Mouse (Mus musculus): ENCODE results near the gene Fbxo11. TPM values are rescaled to one million over a fixed set of nuclear protein-coding genes. Genes with fewer than 3 reads are reported as not detected.

Fbxo11 gene
- polyA plus RNA-seq, 2 experiments: 29.5 to 63.0 TPM

DNA sequence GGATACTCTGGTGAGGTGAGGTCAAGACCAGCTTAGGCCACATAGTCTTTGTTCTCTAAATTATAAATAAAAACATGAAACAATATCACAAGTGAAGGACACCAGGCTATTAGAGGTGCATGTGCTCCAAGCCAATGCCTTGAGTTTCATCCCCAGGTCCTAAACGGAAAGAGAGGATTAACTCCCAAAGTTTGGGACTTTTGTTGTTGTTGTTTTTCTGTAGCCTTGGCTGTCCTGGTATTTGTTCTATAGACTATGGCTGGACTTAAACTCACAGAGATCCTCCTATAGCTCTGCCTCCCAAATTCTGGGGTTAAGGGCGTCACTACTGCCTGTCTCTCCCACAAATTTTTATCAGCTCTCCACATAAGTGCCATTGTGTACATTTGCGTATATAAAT, 32.5 kb upstream of the Fbxo11 start:
- WGBS: 90% methylated on average over 3 of the region's 3 CpGs
- Histone ChIP-seq H3K4me3 (replicated peaks; ENCODE audit: low read length) (no peak overlapping the region), H3K36me3 (ENCODE audit: control insufficient read depth, insufficient read depth, low read length) (no peaks in the 10 kb centered on the region), H3K27ac (replicated peaks; ENCODE audit: low read depth, low read length) (no peak overlapping the region), H3K4me2 (replicated peaks; ENCODE audit: low read depth, low read length, severe bottlenecking) (no peak overlapping the region), H3K9me3 (ENCODE audit: control insufficient read depth, low read length) (no peaks in the 10 kb centered on the region), H3K27me3 (ENCODE audit: control insufficient read depth, insufficient read depth, low read length) (no peaks in the 10 kb centered on the region), H3K4me1 (ENCODE audit: control insufficient read depth, insufficient read depth, low read length) (no peaks in the 10 kb centered on the region), H3K9ac (ENCODE audit: low read depth, low read length, severe bottlenecking) (no peak overlapping the region)
- DNase-seq (ENCODE audit: low spot score): no peak
- ATAC-seq (ENCODE audit: low FRiP score, low read depth): no peak
- TF ChIP-seq POLR2A (IDR thresholded peaks at IDR 0.05; ENCODE audit: borderline replicate concordance, extremely low read depth, insufficient read depth, insufficient read length): no peak

DNA sequence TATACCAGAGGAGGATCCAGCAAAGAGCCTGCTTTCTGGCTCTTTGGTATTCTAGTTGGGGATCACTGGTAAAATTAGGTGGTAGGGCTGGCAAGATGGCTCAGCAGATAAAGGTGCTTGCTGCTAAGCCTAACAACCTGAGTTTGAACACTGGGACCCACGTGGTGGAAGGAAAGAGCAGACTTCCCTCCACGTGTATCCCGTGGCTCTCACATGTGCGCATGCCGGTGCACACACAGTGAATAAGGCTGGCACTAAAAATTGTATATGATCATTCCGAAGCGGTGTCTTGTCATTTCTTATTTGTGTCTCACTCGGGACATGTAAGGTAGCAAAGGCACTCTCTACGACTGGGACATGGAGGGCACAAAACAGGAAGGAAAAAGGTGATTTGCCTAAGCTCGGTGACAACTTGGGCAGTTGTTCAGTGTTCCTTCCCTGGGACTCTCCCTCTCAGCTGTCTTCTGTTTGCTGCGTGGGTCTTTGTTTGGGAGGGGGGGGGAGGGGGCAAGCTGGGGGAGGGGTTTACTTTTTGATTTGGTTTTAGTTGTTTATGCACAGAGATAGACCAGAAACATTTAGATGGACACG, 31.8 kb upstream of the Fbxo11 start:
- no peak for DNase-seq (ENCODE audit: low spot score)
- 83% methylated on average over 12 of the region's 12 CpGs for WGBS

DNA sequence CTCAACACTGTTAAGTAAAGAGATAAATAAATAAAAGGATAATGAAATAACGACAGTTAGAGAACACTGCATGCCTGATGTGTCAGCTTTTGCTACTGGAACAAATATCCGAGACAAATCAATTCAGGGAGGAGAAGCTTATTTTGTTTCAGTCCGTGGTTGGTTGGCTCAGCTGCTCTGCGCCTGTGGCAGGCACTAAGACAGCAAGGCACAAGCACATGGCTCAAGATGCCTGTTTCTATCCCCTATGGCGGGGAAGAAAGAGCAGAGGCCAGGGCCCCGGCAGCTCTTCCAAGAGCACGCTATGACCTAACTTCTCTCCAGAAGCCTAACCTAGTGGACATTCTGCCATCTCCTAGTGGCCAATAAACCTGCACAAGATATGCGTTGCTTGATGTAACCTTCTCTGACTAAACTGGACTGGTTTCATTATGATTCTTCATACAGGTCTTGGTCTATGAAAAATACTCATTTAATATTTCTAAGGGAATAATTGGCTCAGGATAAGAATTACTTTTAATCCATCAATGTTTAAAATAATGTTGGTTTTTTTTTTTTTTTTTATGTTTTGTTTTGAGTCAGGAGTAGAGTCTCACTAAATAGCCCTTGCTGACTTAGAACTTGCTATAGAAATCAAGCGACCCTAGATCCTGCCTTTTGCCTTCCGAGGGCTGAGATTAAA, 30.6 kb upstream of the Fbxo11 start:
- Histone ChIP-seq H3K36me3 (ENCODE audit: control insufficient read depth, insufficient read depth, low read length) (no peaks in the 10 kb centered on the region), H3K9me3 (ENCODE audit: control insufficient read depth, low read length) (no peaks in the 10 kb centered on the region), H3K4me2 (replicated peaks; ENCODE audit: low read depth, low read length, severe bottlenecking) (no peak overlapping the region), H3K27me3 (ENCODE audit: control insufficient read depth, insufficient read depth, low read length) (no peaks in the 10 kb centered on the region), H3K27ac (replicated peaks; ENCODE audit: low read depth, low read length) (no peak overlapping the region), H3K4me3 (replicated peaks; ENCODE audit: low read length) (no peak overlapping the region), H3K9ac (ENCODE audit: low read depth, low read length, severe bottlenecking) (no peak overlapping the region), H3K4me1 (ENCODE audit: control insufficient read depth, insufficient read depth, low read length) (no peaks in the 10 kb centered on the region)
- no peak for TF ChIP-seq POLR2A (IDR thresholded peaks at IDR 0.05; ENCODE audit: borderline replicate concordance, extremely low read depth, insufficient read depth, insufficient read length)
- WGBS: 87% methylated on average over 10 of the region's 10 CpGs
- DNase-seq (ENCODE audit: low spot score) (no peak), ATAC-seq (ENCODE audit: low FRiP score, low read depth) (no peak)

More for the DNA sequence above, 31.8 kb upstream of the Fbxo11 start:
- no peak for ATAC-seq (ENCODE audit: low FRiP score, low read depth)
- Histone ChIP-seq H3K36me3 (ENCODE audit: control insufficient read depth, insufficient read depth, low read length) (no peaks in the 10 kb centered on the region), H3K27ac (replicated peaks; ENCODE audit: low read depth, low read length) (no peak overlapping the region), H3K27me3 (ENCODE audit: control insufficient read depth, insufficient read depth, low read length) (no peaks in the 10 kb centered on the region), H3K4me2 (replicated peaks; ENCODE audit: low read depth, low read length, severe bottlenecking) (no peak overlapping the region), H3K9me3 (ENCODE audit: control insufficient read depth, low read length) (no peaks in the 10 kb centered on the region), H3K4me3 (replicated peaks; ENCODE audit: low read length) (no peak overlapping the region), H3K4me1 (ENCODE audit: control insufficient read depth, insufficient read depth, low read length) (no peaks in the 10 kb centered on the region), H3K9ac (ENCODE audit: low read depth, low read length, severe bottlenecking) (no peak overlapping the region)
- no peak for TF ChIP-seq POLR2A (IDR thresholded peaks at IDR 0.05; ENCODE audit: borderline replicate concordance, extremely low read depth, insufficient read depth, insufficient read length)

DNA sequence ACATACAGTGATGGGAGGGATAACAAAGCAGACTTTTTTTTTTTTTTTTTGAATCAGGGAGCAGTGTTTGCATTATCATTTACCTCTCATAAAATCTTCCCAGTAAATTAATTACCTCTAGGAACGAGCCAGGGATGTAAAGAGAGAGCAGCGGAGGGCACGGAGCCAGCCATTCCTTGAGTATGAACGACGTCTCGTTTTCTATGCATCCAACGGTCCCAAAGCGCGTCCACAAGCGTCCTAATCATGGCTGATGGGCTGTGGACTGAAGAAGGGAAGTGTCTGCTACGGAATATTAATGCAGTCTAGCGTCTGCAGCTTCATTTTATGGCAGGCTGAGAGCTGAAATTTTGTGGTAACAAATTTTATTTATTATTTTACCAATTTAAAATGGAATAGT, 29.2 kb upstream of the Fbxo11 start:
- Histone ChIP-seq H3K4me3 (replicated peaks; ENCODE audit: low read length) (no peak overlapping the region), H3K27me3 (ENCODE audit: control insufficient read depth, insufficient read depth, low read length) (no peaks in the 10 kb centered on the region), H3K4me2 (replicated peaks; ENCODE audit: low read depth, low read length, severe bottlenecking) (no peak overlapping the region), H3K36me3 (ENCODE audit: control insufficient read depth, insufficient read depth, low read length) (no peaks in the 10 kb centered on the region), H3K9me3 (ENCODE audit: control insufficient read depth, low read length) (no peaks in the 10 kb centered on the region), H3K9ac (ENCODE audit: low read depth, low read length, severe bottlenecking) (no peak overlapping the region), H3K4me1 (ENCODE audit: control insufficient read depth, insufficient read depth, low read length) (no peaks in the 10 kb centered on the region), H3K27ac (replicated peaks; ENCODE audit: low read depth, low read length) (no peak overlapping the region)
- TF ChIP-seq POLR2A (IDR thresholded peaks at IDR 0.05; ENCODE audit: borderline replicate concordance, extremely low read depth, insufficient read depth, insufficient read length): no peak
- ATAC-seq (ENCODE audit: low FRiP score, low read depth): no peak
- DNase-seq (ENCODE audit: low spot score): no peak
- WGBS: 71% methylated on average over 12 of the region's 12 CpGs

GRCm38 (mm10) chr17:88093798-88094197, 28.7 kb upstream of the Fbxo11 start:
- Histone ChIP-seq H3K4me3 (replicated peaks; ENCODE audit: low read length) (no peak overlapping the region), H3K4me2 (replicated peaks; ENCODE audit: low read depth, low read length, severe bottlenecking) (no peak overlapping the region), H3K9me3 (ENCODE audit: control insufficient read depth, low read length) (no peaks in the 10 kb centered on the region), H3K36me3 (ENCODE audit: control insufficient read depth, insufficient read depth, low read length) (no peaks in the 10 kb centered on the region), H3K27me3 (ENCODE audit: control insufficient read depth, insufficient read depth, low read length) (no peaks in the 10 kb centered on the region), H3K9ac (ENCODE audit: low read depth, low read length, severe bottlenecking) (no peak overlapping the region), H3K27ac (replicated peaks; ENCODE audit: low read depth, low read length) (no peak overlapping the region), H3K4me1 (ENCODE audit: control insufficient read depth, insufficient read depth, low read length) (no peaks in the 10 kb centered on the region)
- no peak for ATAC-seq (ENCODE audit: low FRiP score, low read depth)
- DNase-seq (ENCODE audit: low spot score): no peak
- TF ChIP-seq POLR2A (IDR thresholded peaks at IDR 0.05; ENCODE audit: borderline replicate concordance, extremely low read depth, insufficient read depth, insufficient read length): no peak
- 81% methylated on average over 10 of the region's 10 CpGs for WGBS
